Mouse (Mus musculus): ENCODE results near the gene Pxk.

DNA sequence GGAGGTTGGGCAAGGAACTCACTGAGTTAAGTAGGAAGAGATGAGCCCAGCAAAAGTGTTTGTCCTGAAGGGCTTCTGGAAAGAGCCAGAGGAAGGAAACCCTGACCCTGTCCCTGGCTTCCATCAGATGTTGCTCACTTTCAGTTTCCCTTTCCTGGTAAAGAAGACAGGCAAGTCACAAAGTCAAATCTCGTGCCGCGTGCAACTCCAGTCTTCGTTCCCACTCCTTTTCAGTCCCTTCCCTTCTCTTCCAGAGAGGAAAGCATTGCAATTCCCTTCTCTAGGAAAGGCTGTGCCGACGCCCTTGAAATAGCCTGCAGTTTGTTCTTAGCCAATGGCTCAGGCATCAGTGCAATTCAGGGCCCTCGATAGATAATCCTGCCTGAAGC, 2.5 kb upstream of the Pxk start:
- peak; percentile 71 for TF ChIP-seq POLR2A (IDR thresholded peaks at IDR 0.05; ENCODE audit: insufficient read depth, low read depth, low read length)
- no peak for TF ChIP-seq CTCF (IDR thresholded peaks at IDR 0.05)

Measured in heart, adult 2 months (tissue).